Mouse (Mus musculus): ENCODE measurements around the gene Scube1.

- TF ChIP-seq CTCF (conservative IDR thresholded peaks at IDR 0.05; ENCODE audit: insufficient read depth, insufficient read length, low read depth, low read length) (no peak), POLR2A (IDR thresholded peaks at IDR 0.05; ENCODE audit: low read depth, low read length) (no peak)
Measured at GRCm38 (mm10) chr15:83582931-83583330, 141.9 kb downstream of the Scube1 start.

Measured in kidney, adult 2 months (tissue).